Mouse (Mus musculus): ENCODE data around the gene Fanci. TPM values are rescaled to one million over a fixed set of nuclear protein-coding genes. Genes with fewer than 3 reads are reported as not detected.

The Fanci gene
- polyA plus RNA-seq, 1 experiment from 2014 or later, result 18.7 TPM

- H3K27me3 ChIP-seq (ENCODE audit: control insufficient read depth, insufficient read depth, low read length), result no peaks in the 10 kb centered on the region
- ATAC-seq (ENCODE audit: low FRiP score), result no peak
- DNase-seq (ENCODE audit: low spot score, missing footprints), result peak; percentile 51
- 98% methylated on average over 7 of the region's 7 CpGs for WGBS
- no peaks in the 10 kb centered on the region for H3K36me3 ChIP-seq (ENCODE audit: control insufficient read depth, insufficient read depth, low read length)
- no peak overlapping the region for H3K9ac ChIP-seq (ENCODE audit: low read length)
- peaks cover 3% of the 10 kb centered on the region for H3K4me1 ChIP-seq (ENCODE audit: control insufficient read depth, insufficient read depth, low read length)
- no peak overlapping the region for H3K27ac ChIP-seq (ENCODE audit: low read depth, low read length)
- H3K4me3 ChIP-seq (ENCODE audit: low read depth, low read length), result no peak overlapping the region
- no peaks in the 10 kb centered on the region for H3K9me3 ChIP-seq (ENCODE audit: control insufficient read depth, low read length)
- H3K4me2 ChIP-seq, result no peak overlapping the region
These were observed 2.2 kb downstream of the Fanci start for GRCm38 (mm10) chr7:79393924-79394323.

- no peaks in the 10 kb centered on the region for H3K9me3 ChIP-seq (ENCODE audit: control insufficient read depth, low read length)
- ATAC-seq (ENCODE audit: low FRiP score), result no peak
- H3K36me3 ChIP-seq (ENCODE audit: control insufficient read depth, insufficient read depth, low read length), result no peaks in the 10 kb centered on the region
- DNase-seq (ENCODE audit: low spot score, missing footprints), result no peak
- no peak overlapping the region for H3K4me2 ChIP-seq
- no peak overlapping the region for H3K27ac ChIP-seq (ENCODE audit: low read depth, low read length)
- H3K4me1 ChIP-seq (ENCODE audit: control insufficient read depth, insufficient read depth, low read length), result peaks cover 3% of the 10 kb centered on the region
- no peaks in the 10 kb centered on the region for H3K27me3 ChIP-seq (ENCODE audit: control insufficient read depth, insufficient read depth, low read length)
- H3K9ac ChIP-seq (ENCODE audit: low read length), result no peak overlapping the region
- 72% methylated on average over 7 of the region's 7 CpGs for WGBS
- H3K4me3 ChIP-seq (ENCODE audit: low read depth, low read length), result no peak overlapping the region
These were observed 2.9 kb downstream of the Fanci start for GRCm38 (mm10) chr7:79394666-79395065.

DNA sequence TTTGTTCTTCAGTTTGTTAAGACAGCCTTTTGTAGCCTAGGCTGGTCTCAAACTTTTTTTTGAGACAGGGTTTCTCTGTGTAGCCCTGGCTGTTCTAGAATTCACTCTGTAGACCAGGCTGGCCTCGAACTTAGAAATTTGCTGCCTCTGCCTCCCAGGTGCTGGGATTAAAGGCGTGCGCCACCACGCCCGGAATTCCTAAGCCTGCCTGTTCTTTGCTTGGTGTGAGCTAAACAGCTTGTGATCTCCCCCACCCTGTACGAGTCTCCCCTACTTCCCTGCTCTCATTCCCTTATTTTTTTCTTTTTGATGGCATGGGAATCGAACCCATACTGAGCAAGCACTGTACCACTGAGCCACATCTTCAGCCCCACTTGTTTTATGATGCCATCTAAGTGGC, 3.5 kb downstream of the Fanci start:
- Histone ChIP-seq H3K4me2 (no peak overlapping the region), H3K9ac (ENCODE audit: low read length) (no peak overlapping the region), H3K27me3 (ENCODE audit: control insufficient read depth, insufficient read depth, low read length) (no peaks in the 10 kb centered on the region), H3K9me3 (ENCODE audit: control insufficient read depth, low read length) (no peaks in the 10 kb centered on the region), H3K27ac (ENCODE audit: low read depth, low read length) (no peak overlapping the region), H3K4me1 (ENCODE audit: control insufficient read depth, insufficient read depth, low read length) (peaks cover 3% of the 10 kb centered on the region), H3K4me3 (ENCODE audit: low read depth, low read length) (no peak overlapping the region), H3K36me3 (ENCODE audit: control insufficient read depth, insufficient read depth, low read length) (no peaks in the 10 kb centered on the region)
- WGBS, result 87% methylated on average over 7 of the region's 7 CpGs
- no peak for ATAC-seq (ENCODE audit: low FRiP score)
- DNase-seq (ENCODE audit: low spot score, missing footprints), result no peak

GRCm38 (mm10) chr7:79397446-79397963, 5.8 kb downstream of the Fanci start:
- H3K27ac ChIP-seq (ENCODE audit: low read depth, low read length), result no peak overlapping the region
- DNase-seq (ENCODE audit: low spot score, missing footprints) (peak; percentile 79), ATAC-seq (ENCODE audit: low FRiP score) (no peak)
- 87% methylated on average over 10 of the region's 10 CpGs for WGBS
- no peaks in the 10 kb centered on the region for H3K36me3 ChIP-seq (ENCODE audit: control insufficient read depth, insufficient read depth, low read length)
- no peak overlapping the region for H3K4me2 ChIP-seq
- H3K9me3 ChIP-seq (ENCODE audit: control insufficient read depth, low read length), result no peaks in the 10 kb centered on the region
- no peak overlapping the region for H3K9ac ChIP-seq (ENCODE audit: low read length)
- H3K4me1 ChIP-seq (ENCODE audit: control insufficient read depth, insufficient read depth, low read length), result peaks cover 3% of the 10 kb centered on the region
- no peaks in the 10 kb centered on the region for H3K27me3 ChIP-seq (ENCODE audit: control insufficient read depth, insufficient read depth, low read length)
- H3K4me3 ChIP-seq (ENCODE audit: low read depth, low read length), result no peak overlapping the region

DNA sequence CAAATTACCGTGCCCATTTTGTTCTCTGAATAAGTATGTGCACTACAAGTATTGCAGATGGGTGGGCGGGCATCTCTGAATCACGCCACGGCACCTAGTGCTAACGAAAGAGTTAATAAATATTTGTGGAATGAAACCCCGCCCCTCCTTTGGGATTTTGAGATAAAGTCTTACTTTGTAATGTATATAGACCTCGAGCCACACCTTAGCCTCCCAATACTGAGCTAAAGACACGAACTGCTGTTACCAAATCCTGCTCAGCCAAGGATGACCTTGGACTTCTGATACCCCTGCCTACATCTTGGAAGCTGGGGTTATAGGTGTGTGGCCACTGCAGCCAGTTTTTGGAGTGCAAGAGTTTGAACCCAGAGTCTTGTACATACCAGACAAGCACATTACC, 6.7 kb downstream of the Fanci start:
- no peak overlapping the region for H3K9ac ChIP-seq (ENCODE audit: low read length)
- no peak overlapping the region for H3K4me3 ChIP-seq (ENCODE audit: low read depth, low read length)
- DNase-seq (ENCODE audit: low spot score, missing footprints) (no peak), ATAC-seq (ENCODE audit: low FRiP score) (no peak)
- no peaks in the 10 kb centered on the region for H3K27me3 ChIP-seq (ENCODE audit: control insufficient read depth, insufficient read depth, low read length)
- H3K27ac ChIP-seq (ENCODE audit: low read depth, low read length), result no peak overlapping the region
- H3K4me2 ChIP-seq, result no peak overlapping the region
- no peaks in the 10 kb centered on the region for H3K4me1 ChIP-seq (ENCODE audit: control insufficient read depth, insufficient read depth, low read length)
- H3K9me3 ChIP-seq (ENCODE audit: control insufficient read depth, low read length), result no peaks in the 10 kb centered on the region
- no peaks in the 10 kb centered on the region for H3K36me3 ChIP-seq (ENCODE audit: control insufficient read depth, insufficient read depth, low read length)
- WGBS, result 93% methylated on average over 8 of the region's 8 CpGs

DNA sequence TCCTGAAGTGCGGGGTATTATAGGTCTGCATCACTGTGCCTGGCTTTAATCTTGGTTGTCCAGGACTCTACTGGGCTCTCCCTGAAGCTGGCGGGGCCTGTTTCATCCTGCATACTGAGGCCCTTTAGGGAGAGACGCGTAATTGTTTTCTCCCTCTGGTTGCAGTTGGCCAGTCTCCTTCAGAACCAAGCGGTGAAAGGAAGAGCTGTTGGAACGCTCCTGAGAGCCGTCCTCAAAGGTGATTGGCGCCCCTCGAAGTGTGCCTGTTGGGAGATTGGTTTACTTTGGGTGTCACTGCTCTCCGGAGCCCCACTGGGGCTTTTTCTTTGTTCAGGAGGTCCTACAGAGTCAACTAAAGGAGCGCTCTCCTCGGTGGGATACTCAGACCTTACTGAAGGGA, 7.2 kb downstream of the Fanci start:
- Histone ChIP-seq H3K4me1 (ENCODE audit: control insufficient read depth, insufficient read depth, low read length) (no peaks in the 10 kb centered on the region), H3K9ac (ENCODE audit: low read length) (no peak overlapping the region), H3K4me3 (ENCODE audit: low read depth, low read length) (no peak overlapping the region), H3K36me3 (ENCODE audit: control insufficient read depth, insufficient read depth, low read length) (no peaks in the 10 kb centered on the region), H3K27me3 (ENCODE audit: control insufficient read depth, insufficient read depth, low read length) (no peaks in the 10 kb centered on the region), H3K27ac (ENCODE audit: low read depth, low read length) (no peak overlapping the region), H3K9me3 (ENCODE audit: control insufficient read depth, low read length) (no peaks in the 10 kb centered on the region), H3K4me2 (no peak overlapping the region)
- WGBS, result 69% methylated on average over 12 of the region's 12 CpGs
- no peak for ATAC-seq (ENCODE audit: low FRiP score)
- DNase-seq (ENCODE audit: low spot score, missing footprints), result no peak

GRCm38 (mm10) chr7:79400296-79400695, 8.6 kb downstream of the Fanci start:
- Histone ChIP-seq H3K36me3 (ENCODE audit: control insufficient read depth, insufficient read depth, low read length) (no peaks in the 10 kb centered on the region), H3K4me3 (ENCODE audit: low read depth, low read length) (no peak overlapping the region), H3K27me3 (ENCODE audit: control insufficient read depth, insufficient read depth, low read length) (no peaks in the 10 kb centered on the region), H3K4me2 (no peak overlapping the region), H3K9me3 (ENCODE audit: control insufficient read depth, low read length) (no peaks in the 10 kb centered on the region), H3K27ac (ENCODE audit: low read depth, low read length) (no peak overlapping the region), H3K4me1 (ENCODE audit: control insufficient read depth, insufficient read depth, low read length) (no peaks in the 10 kb centered on the region), H3K9ac (ENCODE audit: low read length) (no peak overlapping the region)
- no peak for ATAC-seq (ENCODE audit: low FRiP score)
- WGBS, result 80% methylated on average over 3 of the region's 3 CpGs
- no peak for DNase-seq (ENCODE audit: low spot score, missing footprints)

- Histone ChIP-seq H3K27ac (ENCODE audit: low read depth, low read length) (no peak overlapping the region), H3K4me2 (no peak overlapping the region), H3K4me1 (ENCODE audit: control insufficient read depth, insufficient read depth, low read length) (no peaks in the 10 kb centered on the region), H3K9ac (ENCODE audit: low read length) (no peak overlapping the region), H3K36me3 (ENCODE audit: control insufficient read depth, insufficient read depth, low read length) (no peaks in the 10 kb centered on the region), H3K27me3 (ENCODE audit: control insufficient read depth, insufficient read depth, low read length) (no peaks in the 10 kb centered on the region), H3K9me3 (ENCODE audit: control insufficient read depth, low read length) (no peaks in the 10 kb centered on the region), H3K4me3 (ENCODE audit: low read depth, low read length) (no peak overlapping the region)
- WGBS, result 88% methylated on average over 18 of the region's 18 CpGs
- ATAC-seq (ENCODE audit: low FRiP score) (no peak), DNase-seq (ENCODE audit: low spot score, missing footprints) (no peak)
These were observed 23.0 kb downstream of the Fanci start for GRCm38 (mm10) chr7:79414449-79415375.

DNA sequence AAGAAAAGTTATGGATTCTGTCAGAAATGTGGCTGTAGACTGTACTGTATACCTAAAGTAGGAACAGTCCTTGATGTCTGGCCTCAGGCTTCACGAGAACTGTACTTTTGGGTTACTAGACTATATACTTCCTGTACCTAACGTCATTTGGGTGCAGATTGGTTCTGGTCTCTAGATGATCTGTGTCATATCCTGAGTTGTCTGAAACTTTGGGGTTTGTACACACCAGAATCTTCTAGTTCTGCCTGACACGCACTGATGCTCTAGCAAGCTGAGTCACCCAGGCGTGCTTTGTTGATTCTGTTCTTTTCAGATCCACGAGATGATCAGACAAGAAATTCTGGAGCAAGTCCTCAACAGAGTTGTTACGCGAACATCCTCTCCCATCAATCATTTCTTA, 28.2 kb downstream of the Fanci start:
- no peaks in the 10 kb centered on the region for H3K27me3 ChIP-seq (ENCODE audit: control insufficient read depth, insufficient read depth, low read length)
- no peaks in the 10 kb centered on the region for H3K4me1 ChIP-seq (ENCODE audit: control insufficient read depth, insufficient read depth, low read length)
- DNase-seq (ENCODE audit: low spot score, missing footprints), result no peak
- 91% methylated on average over 7 of the region's 7 CpGs for WGBS
- H3K9me3 ChIP-seq (ENCODE audit: control insufficient read depth, low read length), result no peaks in the 10 kb centered on the region
- no peak overlapping the region for H3K4me3 ChIP-seq (ENCODE audit: low read depth, low read length)
- no peak overlapping the region for H3K9ac ChIP-seq (ENCODE audit: low read length)
- H3K4me2 ChIP-seq, result no peak overlapping the region
- H3K36me3 ChIP-seq (ENCODE audit: control insufficient read depth, insufficient read depth, low read length), result no peaks in the 10 kb centered on the region
- ATAC-seq (ENCODE audit: low FRiP score), result no peak
- H3K27ac ChIP-seq (ENCODE audit: low read depth, low read length), result no peak overlapping the region
